Mouse (Mus musculus) kidney, postnatal 25 days (tissue): Measurements from ENCODE around the gene Serinc3.
A peak's percentile ranks its signal among the peaks of the same experiment; 100 is the strongest.
"Not testable (repeated sequence)": the region's sequence is repeated elsewhere in the genome, so short reads cannot be mapped to it uniquely, and the experiment has no call there.

Experiments
- DNase-seq, 2 experiments: peaks; one replicate each; pipeline ENCODE4 v3.0.0; 2021; ENCODE audit warnings: mixed read lengths in 2 of 2

The Serinc3 gene

DNA sequence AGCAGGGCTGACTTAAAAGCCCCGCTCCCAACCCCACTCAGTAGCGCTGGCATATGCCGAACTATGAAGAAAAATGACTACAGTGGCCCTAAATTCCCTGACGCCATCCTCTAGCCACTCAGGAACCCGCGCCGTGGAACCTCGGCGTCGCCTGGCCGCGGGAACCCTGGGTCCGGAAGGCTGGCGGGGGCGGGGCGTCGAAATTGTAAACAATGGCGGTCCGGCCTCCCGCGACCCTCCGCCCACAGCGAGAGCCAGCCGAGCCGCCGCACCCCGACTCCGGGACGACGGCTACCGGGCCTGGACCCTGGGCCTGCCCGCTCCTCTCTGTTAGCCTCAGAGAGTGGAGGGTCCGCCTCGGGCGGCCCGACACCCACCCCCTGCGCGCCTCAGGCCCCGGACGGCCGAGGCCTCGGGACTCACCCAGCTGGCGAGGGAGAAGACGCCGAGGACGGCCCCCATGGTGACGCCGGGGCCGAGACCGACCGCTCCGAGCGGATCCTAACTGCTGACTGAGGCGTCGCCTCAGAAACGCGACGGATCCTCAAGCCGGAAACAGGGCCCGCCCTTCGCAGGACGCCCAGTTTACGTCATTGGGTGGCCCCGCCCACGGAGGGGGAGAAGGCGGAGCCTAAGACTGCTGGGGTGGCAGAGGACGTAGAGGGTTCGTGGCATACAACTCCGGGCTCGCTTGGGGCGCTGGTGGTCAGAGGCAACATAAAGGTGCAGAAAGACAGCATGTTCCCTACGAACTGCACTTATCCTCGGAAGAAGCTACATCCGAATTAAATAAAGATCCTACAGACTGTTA, at the start of gene Serinc3:
Gene Serinc3 (minus strand): TSS at position 557 of the 811 bp plus-strand sequence.
- peak; percentile 99 for DNase-seq

DNA sequence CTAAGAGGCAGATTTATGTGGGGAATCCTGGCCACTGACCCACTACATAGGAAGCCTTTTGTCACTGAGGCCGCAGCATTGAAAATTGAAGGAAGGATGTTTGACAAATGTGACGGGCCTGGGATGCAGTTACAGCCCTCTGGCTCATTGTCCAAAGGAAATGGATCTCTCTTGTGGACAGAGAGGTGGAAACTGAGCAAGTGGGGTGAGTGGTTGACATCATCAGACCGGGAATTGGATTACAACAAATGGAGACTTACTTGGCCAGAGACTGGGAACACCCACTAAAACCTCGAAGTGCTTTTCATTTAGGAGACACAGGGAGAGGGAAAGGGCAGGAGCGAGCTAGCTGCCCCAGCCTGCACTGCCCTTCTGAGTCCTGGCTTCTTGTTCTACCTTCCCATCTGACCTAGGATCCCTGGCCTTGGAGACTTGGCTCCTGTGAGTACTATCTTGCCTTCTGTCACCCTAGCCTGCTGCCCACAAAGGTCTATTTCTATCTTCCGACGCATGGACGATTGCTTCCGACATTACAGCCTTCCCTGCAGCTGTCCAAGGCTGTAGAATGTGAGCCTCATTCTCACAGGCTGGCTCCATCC, 48.9 kb upstream of the Serinc3 start:
- DNase-seq: peak; percentile 47 to 63

- no peak for DNase-seq
These were observed 48.1 kb upstream of the Serinc3 start for GRCm38 (mm10) chr2:163692873-163693612.

DNA sequence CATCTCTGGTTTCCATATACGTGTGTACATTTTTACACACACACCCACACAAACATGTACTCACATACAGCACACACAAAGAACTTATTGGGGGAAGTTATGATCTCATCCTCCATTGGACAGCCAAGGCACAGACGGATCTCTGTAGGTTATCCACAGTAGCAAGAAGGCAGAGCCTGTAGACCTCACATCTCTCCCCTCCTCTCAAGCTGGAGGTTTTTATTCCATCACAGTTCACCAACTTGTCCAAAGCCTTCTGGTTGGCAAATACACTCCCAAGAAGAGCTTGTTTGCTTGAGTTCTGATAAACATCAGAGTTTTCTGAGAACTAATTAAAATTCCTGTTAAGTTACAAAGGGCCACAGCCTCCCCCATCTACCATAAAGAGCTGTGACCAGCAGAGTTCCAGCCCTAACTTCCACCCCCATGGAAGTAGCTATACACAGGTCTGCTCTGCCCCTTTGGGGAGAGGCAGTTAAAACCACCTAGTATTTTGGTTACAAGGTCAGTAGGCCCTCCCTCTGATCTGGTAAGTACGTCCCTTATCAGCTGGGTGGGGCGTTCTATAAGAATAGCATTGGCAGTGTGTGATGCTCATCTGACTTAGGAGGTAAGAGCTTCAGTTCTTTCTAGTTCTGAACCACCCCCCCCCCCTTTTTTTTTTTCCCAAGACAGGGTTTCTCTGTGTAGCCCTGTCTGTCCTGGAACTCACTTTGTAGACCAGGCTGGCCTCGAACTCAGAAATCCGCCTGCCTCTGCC, 47.1 kb upstream of the Serinc3 start:
- peak in 1 of 2 experiments; percentile 50 for DNase-seq

- no peak for DNase-seq
These were observed 45.7 kb upstream of the Serinc3 start for GRCm38 (mm10) chr2:163690409-163691304.

DNA sequence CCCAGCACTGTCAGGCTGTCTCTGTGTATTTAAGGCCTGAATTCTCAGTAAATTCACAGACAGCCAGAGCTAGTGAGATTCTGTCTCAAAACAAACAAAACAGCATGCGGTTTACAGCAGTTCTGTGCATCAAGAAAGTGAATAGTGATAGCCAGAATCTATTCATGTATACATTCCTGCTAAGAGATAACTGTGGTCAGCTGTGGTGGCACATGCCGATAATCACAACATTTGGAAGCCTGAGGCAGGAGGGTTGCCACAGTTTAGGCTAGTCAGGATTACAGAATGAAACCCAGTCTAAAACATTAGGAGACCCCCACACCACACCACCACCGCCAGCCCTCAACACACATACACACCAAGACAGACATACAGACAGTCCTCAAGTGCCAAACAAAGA, 44.8 kb upstream of the Serinc3 start:
- no peak for DNase-seq

DNA sequence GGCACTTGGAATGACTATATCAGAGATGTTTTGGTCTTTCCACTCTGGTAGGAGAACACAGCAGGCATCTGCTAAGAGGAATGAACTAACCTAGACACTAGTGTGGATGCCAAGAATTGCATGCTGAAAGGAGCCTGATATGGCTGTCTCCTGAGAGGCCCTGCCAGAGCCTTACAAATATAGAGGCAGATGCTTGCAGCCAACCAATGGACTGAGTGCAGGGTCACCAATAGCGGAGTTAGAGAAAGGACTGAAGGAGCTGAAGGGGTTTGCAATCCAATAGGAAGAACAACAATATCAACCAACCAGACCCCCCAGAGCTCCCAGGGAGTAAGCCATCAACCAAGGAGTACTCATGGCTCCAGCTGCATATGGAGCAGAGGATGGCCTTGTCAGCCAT, 43.4 kb upstream of the Serinc3 start:
- DNase-seq: not testable (repeated sequence)

DNA sequence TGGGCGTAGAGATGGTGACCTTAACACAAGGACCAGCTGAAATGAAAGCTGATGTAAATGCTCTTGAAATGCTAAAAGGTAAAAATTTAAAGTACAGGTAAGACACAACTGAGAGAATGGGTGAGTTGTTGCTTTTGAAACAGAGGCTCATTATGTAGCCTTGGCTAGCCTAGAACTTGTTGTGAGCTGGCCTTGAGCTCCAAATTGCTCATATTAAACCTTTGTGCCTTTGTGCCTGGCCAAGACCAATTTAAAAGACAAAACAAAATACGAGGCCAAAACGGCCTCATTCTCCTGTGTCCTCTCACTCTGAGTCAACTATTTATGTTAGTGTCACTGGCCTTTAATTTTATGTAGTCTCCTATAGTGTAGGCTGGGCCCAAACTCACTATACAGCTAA, 42.0 kb upstream of the Serinc3 start:
- DNase-seq: no peak

DNA sequence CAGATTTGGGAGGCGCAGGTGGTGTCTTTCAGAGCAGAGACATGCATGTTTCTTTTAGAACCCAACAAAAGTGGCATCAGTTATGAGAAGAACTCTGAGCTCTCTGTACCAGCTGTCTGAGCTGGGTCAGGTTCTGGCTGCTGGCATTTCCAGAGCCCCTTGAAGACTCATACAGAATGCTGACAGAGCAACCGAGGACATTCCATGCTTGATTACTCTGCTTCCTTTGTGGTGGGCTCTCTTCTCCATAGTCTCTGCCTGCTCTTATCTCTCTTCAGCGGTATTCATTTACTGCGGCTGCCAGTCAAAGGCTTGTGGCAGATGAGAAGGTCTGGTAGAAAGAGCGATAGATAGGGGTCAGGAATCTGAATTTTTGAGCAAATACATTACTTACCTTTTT, 41.3 kb upstream of the Serinc3 start:
- no peak for DNase-seq

GRCm38 (mm10) chr2:163685761-163686200, 40.9 kb upstream of the Serinc3 start:
- peak; percentile 32 to 68 for DNase-seq

DNA sequence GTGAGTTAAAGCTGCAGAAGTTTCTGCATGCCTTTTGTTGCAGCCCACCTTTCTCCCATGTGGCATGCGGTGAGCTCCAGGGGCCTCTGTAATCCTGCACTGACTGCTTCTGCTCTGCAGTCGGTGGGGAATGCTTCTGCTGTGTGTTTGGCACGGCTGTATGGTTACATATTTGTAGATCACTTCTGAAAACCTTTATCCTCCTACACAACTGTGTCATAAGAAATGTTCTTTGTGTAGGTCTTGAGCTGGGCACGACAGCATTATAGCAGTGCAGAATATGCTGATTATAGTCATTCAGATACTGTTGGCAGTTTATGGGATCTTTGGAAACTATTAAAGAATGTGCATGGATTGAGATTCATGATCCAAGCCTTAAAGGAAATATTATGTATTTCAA, 40.4 kb upstream of the Serinc3 start:
- DNase-seq: no peak

GRCm38 (mm10) chr2:163682344-163682743, 37.4 kb upstream of the Serinc3 start:
- DNase-seq: no peak

DNA sequence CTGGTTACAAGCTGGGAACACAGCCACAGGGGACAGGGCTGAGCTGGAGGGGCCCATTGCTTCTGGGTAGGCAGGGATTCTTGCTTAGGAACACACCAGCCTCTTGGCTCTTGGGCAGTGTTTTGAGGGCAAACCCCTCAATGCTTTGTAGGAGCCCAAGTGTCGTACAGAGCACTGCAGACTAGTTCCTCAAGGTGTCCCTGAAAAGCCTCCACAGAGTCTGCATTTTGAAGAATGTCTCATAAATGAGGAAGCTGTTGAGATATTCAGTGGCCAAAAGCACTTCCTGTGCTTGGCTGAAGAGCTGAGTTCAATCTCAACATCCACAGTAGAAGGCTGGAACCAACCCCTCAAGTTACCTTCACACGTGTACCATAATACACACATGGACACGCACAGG, 31.8 kb upstream of the Serinc3 start:
- no peak for DNase-seq

GRCm38 (mm10) chr2:163676321-163676720, 31.4 kb upstream of the Serinc3 start:
- no peak for DNase-seq

GRCm38 (mm10) chr2:163675662-163676061, 30.7 kb upstream of the Serinc3 start:
- no peak for DNase-seq

DNA sequence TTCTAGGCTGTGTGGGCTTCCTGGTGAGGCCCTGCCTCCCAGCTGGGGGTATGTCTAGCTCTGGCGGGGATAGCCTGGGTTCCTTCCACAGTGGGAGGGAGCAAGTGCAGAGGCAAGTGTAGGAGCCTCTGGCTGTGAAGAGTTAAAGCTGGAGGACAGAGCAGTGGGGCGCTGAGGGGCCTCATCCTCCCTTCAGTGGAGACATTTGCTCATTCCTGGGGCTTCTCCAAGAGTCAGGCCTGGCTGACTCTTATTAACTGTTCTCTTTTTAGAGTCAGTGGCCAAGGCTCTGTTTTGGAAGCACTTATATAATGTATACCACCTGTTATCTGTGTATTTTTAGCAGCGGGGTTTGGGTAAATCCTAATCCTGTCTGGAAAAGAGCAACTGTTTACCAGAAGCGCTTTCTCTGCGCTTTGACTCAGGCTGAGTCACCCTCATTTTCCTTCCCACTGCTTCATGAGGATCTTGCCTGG, 30.3 kb upstream of the Serinc3 start:
- DNase-seq: no peak

DNA sequence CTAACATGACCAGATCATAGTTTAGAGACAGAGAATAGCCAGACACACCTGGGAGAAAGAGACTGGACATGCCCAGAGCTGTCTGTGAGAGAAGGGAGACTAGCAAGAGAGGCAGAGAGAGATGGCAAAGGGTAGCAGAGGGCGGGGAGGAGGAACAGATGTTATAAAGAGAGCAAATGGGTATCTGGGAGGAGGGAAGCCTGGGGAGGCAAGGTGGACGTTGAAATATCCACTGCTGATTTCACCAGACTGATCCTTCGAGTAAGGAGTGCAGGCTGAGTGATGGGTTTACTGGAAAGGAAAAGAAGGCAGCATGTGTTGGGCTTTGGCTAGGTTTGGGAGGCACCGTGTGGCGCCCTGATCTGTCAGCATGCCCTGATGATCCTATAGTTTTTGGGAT, 29.5 kb upstream of the Serinc3 start:
- DNase-seq: no peak

GRCm38 (mm10) chr2:163670872-163671594, 26.1 kb upstream of the Serinc3 start:
- DNase-seq: peak in 1 of 2 experiments; percentile 56

- DNase-seq: no peak
These were observed 22.1 kb upstream of the Serinc3 start for GRCm38 (mm10) chr2:163667045-163667444.

GRCm38 (mm10) chr2:163663930-163664329, 19.0 kb upstream of the Serinc3 start:
- DNase-seq: no peak

GRCm38 (mm10) chr2:163662698-163663221, 17.8 kb upstream of the Serinc3 start:
- DNase-seq: no peak
